29 mouse cellular contexts compared by ENCODE assay signal in genomic region chr19:16378565-16378964, GRCm38 (mm10). TPM values are rescaled to one million over a fixed set of nuclear protein-coding genes. Genes with fewer than 3 reads are reported as not detected.
"Had no signal": no experiment of that assay in that cellular context is flagged by ENCODE, and none has a peak within 500 bp of the region (broad histone marks: within the 10 kb centered on the region; RNA-seq: fewer than 3 reads in every experiment).

No protein-coding gene starts in this region.

- ATAC-seq: forebrain, embryonic 13.5 days; forebrain, embryonic 14.5 days; forebrain, embryonic 15.5 days; forebrain, embryonic 16.5 days; forebrain, postnatal 0 days had no signal

- H3K9ac ChIP-seq: embryonic facial prominence, embryonic 12.5 days; embryonic facial prominence, embryonic 13.5 days; embryonic facial prominence, embryonic 15.5 days; forebrain, embryonic 12.5 days; forebrain, embryonic 13.5 days; forebrain, embryonic 15.5 days; forebrain, postnatal 0 days had no signal

- H3K9me3 ChIP-seq: embryonic facial prominence, embryonic 10.5 days; embryonic facial prominence, embryonic 12.5 days; embryonic facial prominence, embryonic 13.5 days; embryonic facial prominence, embryonic 15.5 days; forebrain, embryonic 10.5 days; forebrain, embryonic 12.5 days; forebrain, embryonic 13.5 days; forebrain, embryonic 15.5 days had no signal

- H3K4me3 ChIP-seq: embryonic facial prominence, embryonic 10.5 days; embryonic facial prominence, embryonic 12.5 days; embryonic facial prominence, embryonic 13.5 days; embryonic facial prominence, embryonic 15.5 days; erythroblast, embryonic 14.5 days; forebrain, embryonic 10.5 days; forebrain, embryonic 12.5 days; forebrain, embryonic 13.5 days; forebrain, embryonic 15.5 days; gastrocnemius, adult 2 months; heart, adult 2 months had no signal

- H3K27me3 ChIP-seq: embryonic facial prominence, embryonic 12.5 days; embryonic facial prominence, embryonic 13.5 days; embryonic facial prominence, embryonic 15.5 days; forebrain, embryonic 12.5 days; forebrain, embryonic 13.5 days; forebrain, embryonic 15.5 days had no signal

- DNase-seq: cerebellum, adult 18-20 months; cerebellum, adult 2 months; cerebellum, adult 8-10 months; cerebellum, adult 9-10 months; cerebellum, adult 9-11 months; cerebellum, postnatal 10 days; cerebellum, postnatal 14 days; cerebellum, postnatal 25 days; cerebellum, postnatal 36 days; embryo, embryonic 11 days; forebrain, postnatal 0 days; gastrocnemius, adult 2 months; gastrocnemius, postnatal 10 days; gastrocnemius, postnatal 14 days; gastrocnemius, postnatal 25 days; gastrocnemius, postnatal 36 days; heart, adult 18-20 months; heart, adult 2 months had no signal

- H3K4me1 ChIP-seq: embryonic facial prominence, embryonic 12.5 days; embryonic facial prominence, embryonic 15.5 days had no signal

- H3K4me2 ChIP-seq: embryonic facial prominence, embryonic 12.5 days; embryonic facial prominence, embryonic 13.5 days; embryonic facial prominence, embryonic 15.5 days; forebrain, embryonic 12.5 days; forebrain, embryonic 13.5 days; forebrain, embryonic 15.5 days had no signal

- H3K27ac ChIP-seq: embryonic facial prominence, embryonic 10.5 days; embryonic facial prominence, embryonic 12.5 days; embryonic facial prominence, embryonic 13.5 days; embryonic facial prominence, embryonic 15.5 days; forebrain, embryonic 10.5 days; forebrain, embryonic 12.5 days; forebrain, embryonic 13.5 days; forebrain, embryonic 15.5 days; gastrocnemius, adult 2 months; heart, adult 2 months had no signal

RNA-seq across cellular contexts. Expression of gene Gna14, which starts 57.0 kb away (rescaled TPM):
- polyA plus RNA-seq: erythroblast, embryonic 14.5 days had no signal
